Mouse (Mus musculus) limb, embryonic 12.5 days (tissue): Measurements from ENCODE around the gene Uprt. TPM values are rescaled to one million over a fixed set of nuclear protein-coding genes. Genes with fewer than 3 reads are reported as not detected.

ENCODE experiments used
- ATAC-seq: fragments of 200-750 bp; cut with Nextera tagmentation; 2 replicates; pipeline ENCODE4 v1.8.0; 2017; ENCODE audit warnings: low read depth, moderate TSS enrichment; ENCODE audit not compliant: insufficient number of reproducible peaks, insufficient read depth, low FRiP score, low TSS enrichment
- H3K27ac ChIP-seq: fragments of 300-500 bp; sonication (generic); 2 replicates; pipeline ENCODE4 v1.5.1; 2016; ENCODE audit warnings: mild to moderate bottlenecking, moderate library complexity
- H3K27me3 ChIP-seq: fragments of 300-500 bp; sonication (generic); 2 replicates; pipeline ENCODE4 v1.6.1; 2016; ENCODE audit warnings: mild to moderate bottlenecking, moderate library complexity
- H3K36me3 ChIP-seq: fragments of 300-500 bp; sonication (generic); 2 replicates; pipeline ENCODE4 v1.6.1; 2016; ENCODE audit warnings: mild to moderate bottlenecking, moderate library complexity
- H3K4me1 ChIP-seq: fragments of 300-500 bp; sonication (generic); replicated peaks from 2 replicates; pipeline ENCODE4 v1.6.1; 2016
- H3K4me2 ChIP-seq: fragments of 300-500 bp; sonication (generic); 2 replicates; pipeline ENCODE4 v1.6.1; 2016; ENCODE audit warnings: mild to moderate bottlenecking, moderate library complexity
- H3K4me3 ChIP-seq: fragments of 300-500 bp; sonication (generic); replicated peaks from 2 replicates; pipeline ENCODE4 v1.5.1; 2016; ENCODE audit warnings: mild to moderate bottlenecking
- H3K9ac ChIP-seq: fragments of 300-500 bp; sonication (generic); replicated peaks from 2 replicates; pipeline ENCODE4 v1.6.1; 2016; ENCODE audit warnings: mild to moderate bottlenecking, moderate library complexity
- H3K9me3 ChIP-seq: fragments of 300-500 bp; sonication (generic); 2 replicates; pipeline ENCODE4 v1.6.1; 2016; ENCODE audit warnings: mild to moderate bottlenecking, moderate library complexity
- WGBS: fragments of 180-500 bp; shearing (Covaris S2); methylation state at CpG from one replicate; pipeline ENCODE4 v1.1.7; 2016; 5-methylcytosine and 5-hydroxymethylcytosine counted together
- polyA plus RNA-seq: library from polyadenylated mRNA; unstranded; fragments of >200 nt; fragmentation: Nextera tagmentation; extraction: Ambion mirVana; gene quantifications from 2 replicates; pipeline ENCODE4 v1.2.1, GENCODE M21; 2016

The Uprt gene
- polyA plus RNA-seq, 1 experiment from 2014 or later = 1.0 TPM

DNA sequence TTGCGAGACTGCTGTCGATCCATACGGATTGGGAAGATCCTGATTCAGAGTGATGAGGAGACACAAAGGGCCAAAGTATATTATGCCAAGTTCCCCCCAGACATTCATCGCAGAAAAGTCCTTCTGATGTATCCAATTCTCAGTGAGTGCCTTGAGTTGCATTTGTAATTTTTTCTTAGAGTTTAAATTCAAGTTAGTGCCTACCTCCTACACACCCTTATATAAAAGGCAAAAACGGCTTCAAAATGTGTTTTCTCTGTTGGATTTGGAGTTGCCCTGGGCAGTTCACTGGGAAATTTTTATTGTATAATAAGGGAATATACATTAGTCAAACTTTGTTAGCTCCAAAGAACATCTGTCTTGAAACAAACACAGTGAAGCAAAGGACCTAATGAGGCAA is 19.1 kb downstream of the Uprt start:
- H3K4me1 ChIP-seq = no peaks in the 10 kb centered on the region
- no peak overlapping the region for H3K4me3 ChIP-seq
- WGBS = 85% methylated on average over 5 of the region's 5 CpGs
- H3K4me2 ChIP-seq = no peak overlapping the region
- ATAC-seq = no peak
- no peak overlapping the region for H3K27ac ChIP-seq
- no peak overlapping the region for H3K9ac ChIP-seq
- no peaks in the 10 kb centered on the region for H3K36me3 ChIP-seq
- H3K9me3 ChIP-seq = no peaks in the 10 kb centered on the region
- H3K27me3 ChIP-seq = peaks cover 15% of the 10 kb centered on the region

DNA sequence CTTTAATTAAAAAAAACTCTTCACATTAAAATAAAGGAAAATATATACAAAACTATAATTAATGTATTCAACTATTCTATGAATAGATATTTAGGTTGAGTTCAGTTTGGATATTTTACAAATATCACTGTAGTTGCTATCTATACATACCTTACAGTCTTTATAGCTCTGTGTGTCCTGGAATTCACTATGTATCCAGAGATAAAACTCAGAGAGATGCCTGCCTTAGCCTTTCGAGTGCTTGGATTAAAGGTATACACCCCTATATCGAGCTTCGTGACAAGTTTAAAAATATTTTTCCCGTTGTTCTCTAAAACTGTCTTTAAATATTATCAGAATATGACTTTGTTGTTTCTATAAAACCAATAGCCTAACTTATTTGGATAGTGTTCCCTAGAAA is 60.0 kb downstream of the Uprt start:
- H3K9ac ChIP-seq = no peak overlapping the region
- WGBS = 93% methylated on average over 4 of the region's 4 CpGs
- peaks cover 12% of the 10 kb centered on the region for H3K27me3 ChIP-seq
- no peaks in the 10 kb centered on the region for H3K36me3 ChIP-seq
- no peak for ATAC-seq
- no peaks in the 10 kb centered on the region for H3K9me3 ChIP-seq
- H3K4me2 ChIP-seq = no peak overlapping the region
- H3K4me3 ChIP-seq = no peak overlapping the region
- no peaks in the 10 kb centered on the region for H3K4me1 ChIP-seq
- no peak overlapping the region for H3K27ac ChIP-seq

DNA sequence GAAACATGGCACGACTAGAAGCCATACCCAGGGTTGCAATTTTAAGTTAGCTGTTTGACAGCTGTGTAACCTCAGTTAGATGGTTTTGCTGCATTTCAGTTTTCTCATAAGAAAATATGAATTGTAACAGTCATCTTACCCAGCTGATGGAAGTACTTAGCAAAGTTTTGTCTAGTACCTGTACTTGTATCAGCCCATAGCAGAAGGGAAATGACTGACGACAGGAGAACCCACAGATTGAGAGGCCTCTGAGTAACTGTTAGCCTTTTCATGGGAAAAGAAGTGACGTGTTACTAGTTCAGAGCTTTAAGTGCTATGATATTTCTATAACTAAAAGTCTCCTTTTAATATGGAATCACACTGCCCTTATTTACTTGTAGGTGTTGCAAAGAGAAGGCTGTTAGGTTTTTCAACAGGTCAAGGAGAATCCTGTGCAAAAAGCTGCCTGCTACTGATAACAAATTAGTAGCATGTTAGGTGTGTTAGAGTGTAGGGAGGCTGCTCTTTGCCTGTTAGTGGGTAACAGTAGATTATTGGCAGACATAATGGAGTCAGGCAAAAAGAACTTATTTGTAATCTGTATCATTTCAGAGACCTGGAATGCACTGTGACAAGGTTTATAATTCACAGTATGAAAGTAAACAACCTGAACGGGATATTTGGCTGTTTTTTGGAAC is 61.4 kb downstream of the Uprt start:
- H3K36me3 ChIP-seq = no peaks in the 10 kb centered on the region
- H3K4me1 ChIP-seq = no peaks in the 10 kb centered on the region
- WGBS = 82% methylated on average over 4 of the region's 4 CpGs
- no peak overlapping the region for H3K4me2 ChIP-seq
- H3K9ac ChIP-seq = no peak overlapping the region
- H3K27ac ChIP-seq = no peak overlapping the region
- ATAC-seq = no peak
- H3K9me3 ChIP-seq = no peaks in the 10 kb centered on the region
- H3K27me3 ChIP-seq = peaks cover 15% of the 10 kb centered on the region; the same call in 1 of the 2 replicates
- no peak overlapping the region for H3K4me3 ChIP-seq

DNA sequence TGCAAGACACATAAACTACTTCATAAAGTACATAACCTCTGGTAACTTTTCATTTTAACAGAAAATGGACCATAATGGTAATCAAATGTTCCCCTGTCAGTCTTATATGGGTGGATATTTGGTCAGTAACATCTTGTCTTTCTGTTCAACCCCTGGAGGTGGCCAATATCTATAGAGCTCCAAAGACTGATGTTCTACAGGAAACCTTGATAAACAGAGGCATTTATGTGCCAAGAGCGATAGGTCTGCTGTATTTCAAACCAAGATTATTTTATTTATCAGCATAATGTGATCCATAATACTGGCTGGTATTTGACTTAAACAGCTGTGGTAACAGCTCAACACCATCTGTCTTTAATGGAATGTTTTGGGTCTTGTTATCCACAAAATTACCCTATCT is 62.7 kb downstream of the Uprt start:
- Histone ChIP-seq H3K9me3 (no peaks in the 10 kb centered on the region), H3K27ac (no peak overlapping the region), H3K4me1 (no peaks in the 10 kb centered on the region), H3K27me3 (peaks cover 15% of the 10 kb centered on the region; the same call in 1 of the 2 replicates), H3K4me3 (no peak overlapping the region), H3K36me3 (no peaks in the 10 kb centered on the region), H3K9ac (no peak overlapping the region), H3K4me2 (no peak overlapping the region)
- WGBS = 100% methylated on average over 1 of the region's 1 CpGs
- no peak for ATAC-seq

Other genes with a start within 250 kb of the Uprt start
- 8.4 and 9.4 TPM in 2 replicates for gene Abcb7, start 69.0 kb upstream of the Uprt start, polyA plus RNA-seq
- 14.6 and 16.3 TPM in 2 replicates for gene Zdhhc15, start 188.2 kb downstream of the Uprt start, polyA plus RNA-seq